Mouse (Mus musculus) right cerebral cortex, adult 2 months (tissue): ENCODE data around the gene Kmt2c.

Experiments
- DNase-seq, 2 experiments: peaks; one replicate each; pipeline ENCODE4 v3.0.0; 2021 to 2022; ENCODE audit warnings: low spot score in 2 of 2

Kmt2c gene

DNA sequence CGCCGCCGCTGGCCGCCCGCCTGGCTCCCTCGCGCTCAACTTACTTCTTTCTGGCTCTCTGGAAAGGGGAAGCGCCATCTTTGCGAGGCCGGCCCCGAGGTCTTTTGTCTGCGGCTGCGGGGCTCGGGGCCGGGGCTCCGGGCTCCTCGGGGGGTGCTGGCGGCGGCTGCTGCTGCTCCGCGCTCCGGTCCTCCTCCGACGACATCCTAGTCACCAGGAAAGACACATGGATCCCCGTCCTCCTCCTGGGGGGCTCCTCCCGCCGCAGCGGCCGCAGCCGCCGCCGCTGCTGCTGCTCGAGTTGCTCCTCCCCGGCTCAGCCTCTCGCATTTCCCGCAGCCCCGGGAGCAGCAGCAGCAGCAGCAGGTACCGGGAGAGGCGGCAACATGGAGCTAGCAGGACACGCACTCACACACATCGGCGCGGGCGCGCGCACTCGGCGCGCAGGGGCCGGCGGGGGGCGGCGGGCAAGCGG lies at the start of gene Kmt2c:
Kmt2c (minus strand) TSS at position 438 of the 475 bp plus-strand sequence.
- DNase-seq = peak; percentile 77

- DNase-seq = no peak
These were observed 48.3 kb upstream of the Kmt2c start for GRCm38 (mm10) chr5:25546912-25547311.

DNA sequence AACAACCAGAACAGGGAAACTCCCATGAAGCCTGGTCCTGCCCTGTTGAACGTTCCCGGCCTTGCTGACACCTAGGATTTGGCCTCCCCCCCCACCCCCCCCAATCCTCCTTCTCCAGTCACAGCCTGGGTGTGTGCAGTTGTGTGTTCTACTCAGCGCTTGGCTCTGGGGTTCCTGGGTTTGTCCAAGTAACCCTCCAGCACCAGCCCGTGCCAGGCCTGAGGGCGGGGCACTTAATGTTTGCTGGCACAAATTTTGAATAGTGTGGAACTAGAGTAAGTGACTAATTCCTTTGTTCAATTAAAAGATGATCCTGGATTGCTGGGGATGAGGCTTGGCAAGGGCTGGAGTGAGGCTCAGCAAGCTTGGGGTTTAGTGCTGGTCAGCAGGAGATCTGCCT lies 46.0 kb upstream of the Kmt2c start:
- no peak for DNase-seq

- DNase-seq = no peak
These were observed 45.5 kb upstream of the Kmt2c start for GRCm38 (mm10) chr5:25544061-25544460.

DNA sequence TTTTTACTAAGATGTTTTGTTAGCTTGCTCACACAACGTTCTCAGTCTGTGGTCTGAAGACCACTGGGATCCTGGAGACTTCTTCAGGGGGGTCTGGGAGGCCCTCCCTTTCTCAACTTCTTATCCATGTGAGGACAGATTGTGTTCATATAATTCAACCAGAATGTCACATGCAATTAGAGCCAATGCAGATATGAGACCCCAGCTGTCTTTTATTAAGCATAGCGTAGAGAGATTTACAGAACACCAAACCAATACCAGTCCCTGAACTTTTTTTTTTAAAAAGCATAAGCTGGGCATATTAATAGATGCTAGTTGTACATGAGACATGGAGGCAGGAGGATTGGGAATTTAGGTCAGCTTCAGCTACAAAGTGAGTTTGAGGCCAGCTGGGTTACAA lies 43.1 kb upstream of the Kmt2c start:
- no peak for DNase-seq

- no peak for DNase-seq
These were observed 42.3 kb upstream of the Kmt2c start for GRCm38 (mm10) chr5:25540921-25541320.

DNA sequence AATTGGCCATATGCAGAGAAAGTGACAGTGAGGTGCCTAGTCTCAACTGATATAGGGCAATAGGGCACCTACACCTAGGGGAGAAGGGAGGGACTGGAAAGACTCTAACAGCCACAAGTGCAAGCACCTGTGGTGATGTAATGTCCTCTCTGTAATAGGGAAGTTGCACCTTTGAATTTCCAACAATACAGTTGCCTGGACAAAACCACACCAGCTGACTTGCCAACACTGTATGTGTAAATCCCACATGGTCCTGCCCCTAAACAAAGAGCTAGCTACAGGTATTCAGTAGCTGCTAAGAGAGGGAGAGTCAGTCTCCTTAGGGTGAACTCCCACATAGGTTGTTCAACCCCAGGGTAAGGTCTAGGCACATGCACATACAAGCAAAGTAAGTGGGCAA lies 41.8 kb upstream of the Kmt2c start:
- DNase-seq = no peak

GRCm38 (mm10) chr5:25536921-25537409 lies 38.4 kb upstream of the Kmt2c start:
- no peak for DNase-seq

DNA sequence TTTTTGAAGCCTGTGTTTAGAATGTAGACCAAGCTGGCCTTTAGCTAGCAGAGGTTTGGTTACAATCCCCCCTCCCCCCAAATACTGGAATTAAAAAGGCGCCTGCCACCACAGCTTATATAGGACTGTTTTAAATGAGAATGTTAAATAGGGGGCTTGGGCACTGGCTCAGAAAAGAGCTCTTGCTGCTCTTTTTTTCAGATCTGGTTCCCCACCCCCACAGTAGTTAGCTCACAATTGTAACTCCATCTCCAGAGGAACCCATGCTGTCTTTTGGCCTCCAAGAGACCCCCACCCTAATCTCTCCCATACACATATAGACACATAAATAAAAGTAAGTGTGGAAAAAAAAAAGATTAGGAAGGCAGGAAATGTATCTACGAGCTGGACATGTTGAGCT lies 37.9 kb upstream of the Kmt2c start:
- DNase-seq = no peak

DNA sequence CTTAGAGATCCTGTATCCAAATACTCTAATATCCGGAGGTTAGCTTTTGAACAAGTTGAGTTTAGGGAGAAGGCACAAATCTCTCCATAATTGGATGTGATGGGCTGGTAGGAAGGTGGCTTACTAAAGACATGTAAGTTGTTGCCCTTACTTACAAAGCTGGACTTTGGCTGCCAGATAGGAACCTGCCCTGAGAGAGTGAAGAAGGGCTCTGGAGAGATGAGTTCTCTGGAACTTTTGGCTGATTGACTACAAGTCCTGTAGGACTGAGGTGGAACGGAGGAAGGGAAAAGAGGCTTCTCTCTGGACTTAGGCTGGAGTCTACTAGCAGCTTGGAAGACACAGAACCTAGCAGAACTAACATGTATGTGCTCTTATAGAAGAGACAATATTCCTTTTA lies 37.0 kb upstream of the Kmt2c start:
- DNase-seq = no peak

DNA sequence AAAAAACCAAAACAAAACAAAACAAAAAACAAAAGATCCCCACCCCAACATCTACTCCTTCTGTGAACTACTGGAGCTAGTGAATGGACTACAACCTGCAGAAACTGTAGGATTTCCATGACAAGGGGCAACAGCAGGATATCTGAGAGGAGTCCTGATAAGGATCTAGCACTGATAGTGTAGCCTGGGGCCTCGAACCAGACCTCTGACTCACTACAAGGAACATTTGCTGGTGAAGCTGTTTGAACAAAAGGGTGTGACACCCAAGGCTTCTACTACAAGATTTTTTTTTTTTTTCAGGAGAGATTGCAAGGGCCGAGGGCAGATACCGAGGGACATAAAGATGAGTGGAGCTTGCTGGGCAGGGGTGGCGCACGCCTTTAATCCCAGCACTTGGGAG lies 34.7 kb upstream of the Kmt2c start:
- no peak for DNase-seq

GRCm38 (mm10) chr5:25532256-25533147 lies 33.9 kb upstream of the Kmt2c start:
- peak; percentile 13 to 18 for DNase-seq

- no peak for DNase-seq
These were observed 32.0 kb upstream of the Kmt2c start for GRCm38 (mm10) chr5:25530629-25531028.

DNA sequence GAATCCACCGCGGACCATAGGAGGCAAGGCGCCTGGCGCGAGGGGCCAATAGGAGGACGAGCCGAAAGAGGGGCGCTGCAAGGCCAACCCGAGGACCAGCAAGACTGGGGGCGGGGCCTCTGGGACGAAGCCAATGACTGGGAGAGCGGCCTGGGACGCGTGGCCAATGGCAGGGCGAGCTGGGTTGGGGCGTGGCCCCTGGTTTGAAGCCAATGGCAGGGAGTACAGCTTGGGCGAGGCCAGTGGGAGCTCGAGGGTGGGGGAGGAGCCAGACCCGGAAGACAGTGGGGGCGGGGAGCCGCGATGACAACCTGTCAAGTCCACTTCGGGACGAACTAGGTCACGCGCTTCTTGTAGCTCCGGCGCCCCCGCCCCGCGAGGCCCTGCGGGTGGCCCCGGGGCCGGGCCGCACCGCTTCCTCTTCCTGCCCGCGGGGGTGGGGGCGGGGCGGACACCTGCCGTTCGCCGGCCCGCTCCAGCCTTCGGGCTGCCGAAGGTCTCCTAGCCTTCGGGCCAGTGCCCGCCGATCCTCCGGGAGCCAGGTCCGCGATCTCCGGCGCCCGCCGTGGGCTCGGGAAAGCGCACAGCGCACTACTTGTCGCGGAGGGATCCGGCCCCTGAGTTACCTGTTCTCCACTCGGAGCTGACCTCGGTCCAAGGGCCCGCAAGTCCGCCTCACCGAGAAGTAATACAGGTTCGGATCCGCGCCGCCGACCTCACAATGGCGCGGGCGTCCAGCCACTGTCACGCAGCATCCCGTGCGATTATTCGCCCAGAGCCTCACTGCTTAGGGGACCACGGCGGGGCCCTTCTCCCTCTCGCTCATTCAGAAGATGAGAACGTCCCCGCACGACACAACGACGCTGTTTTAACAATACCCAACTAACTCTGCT lies 31.2 kb upstream of the Kmt2c start:
- peak; percentile 99 for DNase-seq

DNA sequence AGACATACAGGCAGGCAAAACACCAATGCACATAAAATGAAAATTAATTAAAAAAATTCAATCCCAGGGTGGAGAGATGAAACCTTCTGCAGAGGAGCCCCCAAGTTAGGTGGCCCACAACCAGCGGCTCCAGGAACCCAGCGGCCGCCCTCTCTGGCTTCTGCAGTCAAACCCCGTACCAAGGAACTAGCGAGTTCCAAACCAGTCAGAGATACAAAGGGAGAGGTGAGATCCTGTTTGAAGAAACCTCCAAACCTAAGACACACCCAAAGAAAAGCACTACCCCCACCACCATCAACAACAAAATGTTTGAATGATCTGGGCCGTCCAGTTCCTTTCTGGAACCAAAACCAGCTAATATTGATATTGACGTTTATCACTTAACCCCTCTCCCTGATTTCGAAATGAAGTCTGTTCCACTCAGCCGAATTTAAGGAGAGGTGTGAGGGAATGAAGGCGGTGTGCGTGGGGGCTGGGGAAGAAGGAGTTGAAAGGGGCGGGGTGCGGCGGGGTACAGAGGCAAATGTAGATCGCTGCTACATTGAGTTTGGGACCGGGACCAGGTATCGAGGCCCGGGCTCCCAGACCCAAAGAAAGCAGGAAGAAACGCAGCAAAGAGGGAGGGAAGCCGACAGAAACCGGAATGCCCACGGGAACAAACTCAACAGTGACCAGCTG lies 30.4 kb upstream of the Kmt2c start:
- DNase-seq = peak in 1 of 2 experiments; percentile 5

DNA sequence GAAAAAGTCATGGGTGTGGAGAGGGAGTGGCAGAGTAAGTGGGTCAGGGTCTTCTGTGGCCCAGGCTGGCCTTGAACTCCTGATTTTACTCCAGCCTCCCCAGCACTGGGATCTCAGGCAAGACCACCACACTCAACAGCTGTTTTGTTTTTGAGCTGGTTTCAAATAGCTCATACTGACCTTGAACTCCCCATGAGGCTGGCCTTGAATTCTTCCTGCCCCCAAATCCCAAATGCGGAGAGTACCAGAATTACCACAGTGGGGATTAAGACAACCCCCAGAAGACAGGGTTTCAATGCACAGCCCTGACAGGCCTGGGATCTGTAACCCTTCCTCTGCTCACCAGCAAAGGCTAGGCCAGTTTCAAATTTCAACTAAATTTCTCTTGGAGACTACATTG lies 29.4 kb upstream of the Kmt2c start:
- no peak for DNase-seq

- DNase-seq = no peak
These were observed 28.3 kb upstream of the Kmt2c start for GRCm38 (mm10) chr5:25526926-25527325.

GRCm38 (mm10) chr5:25526116-25526515 lies 27.5 kb upstream of the Kmt2c start:
- no peak for DNase-seq

GRCm38 (mm10) chr5:25521461-25521860 lies 22.9 kb upstream of the Kmt2c start:
- DNase-seq = no peak

- DNase-seq = no peak
These were observed 21.2 kb upstream of the Kmt2c start for GRCm38 (mm10) chr5:25519820-25520219.

DNA sequence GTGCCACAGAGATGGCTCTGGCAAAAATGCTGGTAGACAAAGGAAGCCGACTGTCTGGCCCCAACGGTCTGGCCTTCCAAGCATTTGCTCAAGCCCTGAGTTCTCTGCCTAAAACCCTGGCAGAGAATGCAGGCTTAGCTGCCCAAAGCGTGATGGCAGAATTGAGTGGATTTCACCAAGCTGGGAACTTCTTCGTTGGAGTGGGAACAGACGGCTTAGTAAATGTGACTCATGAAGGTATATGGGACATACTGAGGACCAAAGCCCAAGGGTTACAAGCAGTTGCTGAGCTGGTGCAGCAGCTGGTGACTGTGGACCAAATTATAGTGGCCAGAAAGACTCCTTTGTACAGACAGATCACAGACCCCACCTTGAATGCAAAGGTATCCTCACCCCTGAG lies 19.0 kb upstream of the Kmt2c start:
- DNase-seq = no peak
